Mouse (Mus musculus) myocyte (in vitro differentiated cells): ENCODE data around the gene Klhl30.

ENCODE experiments used
- E2F4 ChIP-seq: IDR thresholded peaks from one replicate; pipeline ENCODE4 v1.6.1; 2011; ENCODE audit warnings: mild to moderate bottlenecking, control low read depth, moderate library complexity; ENCODE audit not compliant: insufficient read depth
- MAX ChIP-seq: IDR thresholded peaks from one replicate; pipeline ENCODE4 v1.6.1; 2011; ENCODE audit warnings: low read depth, mild to moderate bottlenecking, control low read depth
- POLR2A ChIP-seq: IDR thresholded peaks from one replicate; pipeline ENCODE4 v1.6.1; 2011; ENCODE audit warnings: low read depth, mild to moderate bottlenecking, control low read depth, moderate library complexity; ENCODE audit not compliant: insufficient read length
- USF1 ChIP-seq: IDR thresholded peaks from one replicate; pipeline ENCODE4 v1.6.1; 2011; ENCODE audit warnings: low read depth, mild to moderate bottlenecking, control low read depth, moderate library complexity

- no peak for TF ChIP-seq MAX
- no peak for TF ChIP-seq POLR2A
- no peak for TF ChIP-seq USF1
- TF ChIP-seq E2F4, result no peak
Measured at GRCm38 (mm10) chr1:91302021-91302420, 48.8 kb upstream of the Klhl30 start.
